Mouse (Mus musculus): ENCODE results near the gene Rarg. TPM values are rescaled to one million over a fixed set of nuclear protein-coding genes. Genes with fewer than 3 reads are reported as not detected.

The Rarg gene
- polyA plus RNA-seq (2016; fragmentation: Nextera tagmentation; extraction: Ambion mirVana): 15.4 and 18.7 TPM in 2 replicates

GRCm38 (mm10) chr15:102257202-102258075 lies at the start of gene Rarg:
TSS of gene Rarg (minus strand) at chr15:102257517.
- 0 out of 2 replicates have a peak within 1 kb of the TSS, but pooled peaks have one; percentile 7 for H3K27ac ChIP-seq
- no peaks in the 10 kb centered on the region for H3K36me3 ChIP-seq
- H3K4me1 ChIP-seq: peaks cover 25% of the 10 kb centered on the region
- H3K4me3 ChIP-seq: peak within 1 kb of the TSS; percentile 53
- peak within 1 kb of the TSS; percentile 69 for H3K9ac ChIP-seq
- peak within 1 kb of the TSS; percentile 99 for H3K4me2 ChIP-seq (replicated peaks)
- no peak; the same call in 1 of the 2 replicates for ATAC-seq (ENCODE audit: low FRiP score, low read depth)
- H3K9me3 ChIP-seq: no peaks in the 10 kb centered on the region
- under 1% methylated on average over 40 of the region's 46 CpGs for WGBS
- H3K27me3 ChIP-seq (replicated peaks): peaks cover 39% of the 10 kb centered on the region

DNA sequence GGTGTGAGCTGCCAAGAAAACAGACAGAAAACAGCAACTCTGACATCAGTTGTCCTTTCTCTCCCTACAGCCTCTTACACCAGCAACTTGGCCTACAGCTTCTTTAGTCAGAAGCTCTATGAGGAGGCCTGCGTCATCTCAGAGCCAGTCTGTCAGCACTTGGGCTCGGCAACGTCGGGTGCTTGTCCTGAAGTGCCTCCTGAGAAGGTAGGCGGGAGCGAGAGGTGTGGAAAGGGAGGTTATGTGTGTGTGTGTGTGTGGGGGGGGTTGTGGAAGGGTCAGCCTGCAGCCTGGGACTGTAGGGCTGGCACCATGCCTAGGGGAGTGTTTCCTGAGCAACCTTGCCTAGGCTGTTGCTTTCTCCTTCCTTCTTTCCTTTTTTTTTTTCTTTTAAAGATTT lies 45.2 kb upstream of the Rarg start:
- no peak for ATAC-seq (ENCODE audit: low FRiP score, low read depth)
- Histone ChIP-seq H3K9me3 (no peaks in the 10 kb centered on the region), H3K9ac (no peak overlapping the region), H3K4me1 (no peaks in the 10 kb centered on the region), H3K4me3 (no peak overlapping the region), H3K4me2 (replicated peaks) (no peak overlapping the region), H3K36me3 (peaks cover 64% of the 10 kb centered on the region), H3K27ac (no peak overlapping the region), H3K27me3 (replicated peaks) (no peaks in the 10 kb centered on the region)
- WGBS: 91% methylated on average over 6 of the region's 6 CpGs

- Histone ChIP-seq H3K27me3 (replicated peaks) (no peaks in the 10 kb centered on the region), H3K4me1 (peaks cover 7% of the 10 kb centered on the region), H3K9ac (peak overlapping the region; percentile 55; the same call in 1 of the 2 replicates), H3K36me3 (peaks cover 28% of the 10 kb centered on the region), H3K9me3 (no peaks in the 10 kb centered on the region), H3K4me2 (replicated peaks) (peak overlapping the region; percentile 93), H3K27ac (no peak overlapping the region), H3K4me3 (peak overlapping the region; percentile 62)
- ATAC-seq (ENCODE audit: low FRiP score, low read depth): peak; percentile 62
- 5% methylated on average over 24 of the region's 24 CpGs for WGBS
Observed at GRCm38 (mm10) chr15:102296368-102297006, 39.2 kb upstream of the Rarg start.

- peaks cover 7% of the 10 kb centered on the region for H3K4me1 ChIP-seq
- H3K36me3 ChIP-seq: peaks cover 21% of the 10 kb centered on the region
- no peaks in the 10 kb centered on the region for H3K9me3 ChIP-seq
- WGBS: 8% methylated on average over 25 of the region's 25 CpGs
- peak within 1 kb of the TSS; percentile 93 for H3K4me2 ChIP-seq (replicated peaks)
- no peak within 1 kb of the TSS for H3K27ac ChIP-seq
- H3K27me3 ChIP-seq (replicated peaks): no peaks in the 10 kb centered on the region
- ATAC-seq (ENCODE audit: low FRiP score, low read depth): peak; percentile 97
- peak within 1 kb of the TSS; percentile 62 for H3K4me3 ChIP-seq
- peak within 1 kb of the TSS; percentile 55; the same call in 1 of the 2 replicates for H3K9ac ChIP-seq
Observed at GRCm38 (mm10) chr15:102295633-102296367, 38.5 kb upstream of the Rarg start, which contains the start of gene Espl1. TSS of gene Espl1 (plus strand) at chr15:102296266.

DNA sequence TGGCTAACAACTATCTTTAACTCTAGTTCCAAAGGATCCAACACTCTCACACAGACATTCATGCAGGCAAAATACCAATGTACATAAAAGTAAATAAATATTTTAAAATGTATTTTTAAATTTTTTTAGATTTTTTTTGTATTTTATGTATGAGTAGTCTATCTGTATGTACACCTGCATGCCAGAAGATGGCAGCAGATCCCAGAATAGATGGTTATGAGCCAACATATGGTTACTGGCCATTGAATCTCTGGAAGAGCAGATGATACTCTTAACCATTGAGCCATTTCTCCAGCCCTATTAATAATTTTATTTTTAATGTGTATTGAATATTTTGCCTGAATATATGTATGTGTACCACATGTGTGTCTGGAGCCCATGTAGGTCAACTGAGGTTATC lies 30.1 kb upstream of the Rarg start:
- no peaks in the 10 kb centered on the region for H3K9me3 ChIP-seq
- H3K36me3 ChIP-seq: peaks cover 6% of the 10 kb centered on the region; the same call in 1 of the 2 replicates
- no peak overlapping the region for H3K27ac ChIP-seq
- no peak overlapping the region for H3K9ac ChIP-seq
- no peaks in the 10 kb centered on the region for H3K27me3 ChIP-seq (replicated peaks)
- no peak overlapping the region for H3K4me2 ChIP-seq (replicated peaks)
- no peaks in the 10 kb centered on the region for H3K4me1 ChIP-seq
- H3K4me3 ChIP-seq: no peak overlapping the region
- no peak for ATAC-seq (ENCODE audit: low FRiP score, low read depth)

GRCm38 (mm10) chr15:102283648-102284047 lies 26.3 kb upstream of the Rarg start:
- WGBS: 84% methylated on average over 3 of the region's 3 CpGs

GRCm38 (mm10) chr15:102282463-102283292 lies 25.4 kb upstream of the Rarg start:
- Histone ChIP-seq H3K4me2 (replicated peaks) (no peak overlapping the region), H3K27ac (no peak overlapping the region), H3K36me3 (peaks cover 25% of the 10 kb centered on the region), H3K9me3 (no peaks in the 10 kb centered on the region), H3K4me3 (no peak overlapping the region), H3K27me3 (replicated peaks) (no peaks in the 10 kb centered on the region), H3K4me1 (peaks cover 14% of the 10 kb centered on the region), H3K9ac (no peak overlapping the region)
- ATAC-seq (ENCODE audit: low FRiP score, low read depth): no peak
- WGBS: 92% methylated on average over 8 of the region's 8 CpGs

More at GRCm38 (mm10) chr15:102283648-102284047, 26.3 kb upstream of the Rarg start:
- Histone ChIP-seq H3K4me2 (replicated peaks) (no peak overlapping the region), H3K4me1 (peaks cover 13% of the 10 kb centered on the region), H3K4me3 (no peak overlapping the region), H3K36me3 (peaks cover 25% of the 10 kb centered on the region), H3K27ac (no peak overlapping the region), H3K27me3 (replicated peaks) (no peaks in the 10 kb centered on the region), H3K9me3 (no peaks in the 10 kb centered on the region), H3K9ac (no peak overlapping the region)
- no peak for ATAC-seq (ENCODE audit: low FRiP score, low read depth)

GRCm38 (mm10) chr15:102280623-102281022 lies 23.3 kb upstream of the Rarg start:
- no peaks in the 10 kb centered on the region for H3K9me3 ChIP-seq
- H3K4me1 ChIP-seq: peaks cover 14% of the 10 kb centered on the region
- H3K4me3 ChIP-seq: no peak overlapping the region
- H3K9ac ChIP-seq: peak overlapping the region; percentile 74; the same call in 1 of the 2 replicates
- H3K4me2 ChIP-seq (replicated peaks): peak overlapping the region; percentile 96
- no peaks in the 10 kb centered on the region for H3K27me3 ChIP-seq (replicated peaks)
- 95% methylated on average over 19 of the region's 19 CpGs for WGBS
- no peak for ATAC-seq (ENCODE audit: low FRiP score, low read depth)
- no peak overlapping the region for H3K27ac ChIP-seq
- H3K36me3 ChIP-seq: peaks cover 25% of the 10 kb centered on the region

DNA sequence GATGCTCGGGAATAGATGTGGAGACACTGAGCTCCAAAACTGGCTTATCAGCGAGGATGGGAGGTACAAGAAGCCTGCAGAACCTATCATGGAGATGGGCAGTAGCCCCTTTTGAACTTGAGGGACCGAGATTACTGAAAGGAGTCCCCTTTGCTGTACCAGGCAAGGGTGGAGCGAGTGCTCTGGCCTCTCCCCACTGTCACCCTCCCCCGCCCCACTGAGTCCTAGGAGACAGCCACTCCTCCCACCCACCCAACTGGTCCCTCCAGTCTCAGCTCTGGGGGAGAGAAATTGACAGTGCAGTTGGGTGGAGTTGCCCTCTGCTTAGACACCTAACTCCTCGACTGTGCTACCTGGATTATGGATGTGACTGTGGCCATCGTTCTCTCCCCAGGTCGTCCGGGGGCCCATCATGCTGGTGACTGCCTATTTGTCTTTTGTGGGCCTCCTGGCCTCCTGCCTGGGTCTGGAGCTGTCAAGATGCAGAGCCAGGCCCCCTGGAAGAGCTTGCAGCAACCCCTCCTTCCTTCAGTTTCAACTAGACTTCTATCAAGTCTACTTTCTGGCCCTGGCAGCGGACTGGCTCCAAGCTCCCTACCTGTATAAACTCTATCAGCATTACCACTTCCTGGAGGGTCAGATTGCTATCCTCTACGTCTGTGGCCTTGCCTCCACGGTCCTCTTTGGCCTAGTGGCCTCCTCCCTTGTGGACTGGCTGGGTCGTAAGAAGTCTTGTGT lies 22.6 kb upstream of the Rarg start:
- Histone ChIP-seq H3K36me3 (peaks cover 25% of the 10 kb centered on the region), H3K27ac (no peak overlapping the region), H3K9ac (peak overlapping the region; percentile 74), H3K9me3 (no peaks in the 10 kb centered on the region), H3K27me3 (replicated peaks) (no peaks in the 10 kb centered on the region), H3K4me1 (peaks cover 14% of the 10 kb centered on the region), H3K4me3 (peak overlapping the region; percentile 86), H3K4me2 (replicated peaks) (peak overlapping the region; percentile 96)
- peak; percentile 27; the same call in 1 of the 2 replicates for ATAC-seq (ENCODE audit: low FRiP score, low read depth)
- WGBS: 33% methylated on average over 13 of the region's 13 CpGs

DNA sequence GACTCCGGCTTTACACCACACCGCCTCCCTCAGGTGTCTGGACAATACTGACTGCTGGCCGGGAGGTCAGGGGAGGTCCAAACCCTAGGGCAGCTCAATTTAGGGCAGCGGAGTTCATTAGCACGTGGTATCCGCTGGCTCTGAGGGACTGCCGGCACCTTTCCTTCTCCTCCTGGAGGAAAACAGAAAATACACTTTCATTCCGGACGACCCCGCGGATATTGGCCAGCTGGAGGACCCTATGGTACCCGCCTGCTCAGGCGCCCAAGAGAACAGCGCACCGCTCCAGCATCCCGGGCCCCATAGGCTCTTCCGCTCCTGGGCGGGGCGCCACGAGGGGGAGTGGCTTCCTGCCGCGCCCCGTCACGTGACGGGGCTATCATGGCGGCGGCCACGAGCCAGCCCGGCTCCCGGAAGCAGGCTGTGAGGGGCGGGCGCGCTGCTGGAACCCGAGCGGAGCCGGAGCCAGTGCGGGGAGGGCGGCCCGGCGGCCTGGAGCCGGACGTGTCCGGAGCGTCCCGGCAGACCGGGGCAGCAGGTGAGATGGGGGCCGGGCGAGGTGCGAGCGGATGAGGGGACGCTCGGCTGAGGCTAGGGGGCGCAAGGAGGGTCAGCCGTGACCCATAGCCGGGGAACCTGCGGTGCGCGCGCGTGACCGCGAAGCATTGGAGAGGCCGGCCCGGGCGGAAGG lies 21.9 kb upstream of the Rarg start, which contains the start of gene Mfsd5:
Gene Mfsd5, plus strand, starts transcription at position 363 of the 691 bp plus-strand sequence.
- Histone ChIP-seq H3K27me3 (replicated peaks) (no peaks in the 10 kb centered on the region), H3K36me3 (peaks cover 25% of the 10 kb centered on the region), H3K9ac (peak within 1 kb of the TSS; percentile 74), H3K27ac (peak within 1 kb of the TSS; percentile 53; the same call in 1 of the 2 replicates), H3K9me3 (no peaks in the 10 kb centered on the region), H3K4me3 (peak within 1 kb of the TSS; percentile 86), H3K4me1 (peaks cover 14% of the 10 kb centered on the region), H3K4me2 (replicated peaks) (peak within 1 kb of the TSS; percentile 96)
- ATAC-seq (ENCODE audit: low FRiP score, low read depth): peak; percentile 97
- WGBS: under 1% methylated on average over 65 of the region's 65 CpGs
